Mouse (Mus musculus) stomach, postnatal 0 days (tissue): ENCODE measurements around the gene Npr1. TPM values are rescaled to one million over a fixed set of nuclear protein-coding genes. Genes with fewer than 3 reads are reported as not detected.

ENCODE experiments used
- ATAC-seq: fragments of 200-750 bp; cut with Nextera tagmentation; 2 replicates; pipeline ENCODE4 v1.8.0; 2017; ENCODE audit not compliant: low FRiP score, low TSS enrichment
- DNase-seq: peaks from one replicate; pipeline ENCODE4 v3.0.0-alpha.2; 2016; ENCODE audit warnings: low spot score
- H3K27ac ChIP-seq: fragments of 300-500 bp; sonication (generic); replicated peaks from 2 replicates; pipeline ENCODE4 v1.5.1; 2014; ENCODE audit warnings: mild to moderate bottlenecking, control low read depth
- H3K27me3 ChIP-seq: fragments of 300-500 bp; sonication (generic); 2 replicates; pipeline ENCODE4 v1.6.1; 2014; ENCODE audit warnings: low read length; ENCODE audit not compliant: control insufficient read depth, insufficient read depth
- H3K36me3 ChIP-seq: fragments of 300-500 bp; sonication (generic); 2 replicates; pipeline ENCODE4 v1.6.1; 2014; ENCODE audit warnings: low read length, mixed read lengths; ENCODE audit not compliant: control insufficient read depth, insufficient read depth
- H3K4me1 ChIP-seq: fragments of 300-500 bp; sonication (generic); replicated peaks from 2 replicates; pipeline ENCODE4 v1.6.1; 2014; ENCODE audit warnings: antibody characterized with exemption; ENCODE audit not compliant: control insufficient read depth, insufficient read depth
- H3K4me2 ChIP-seq: fragments of 300-500 bp; sonication (generic); replicated peaks from 2 replicates; pipeline ENCODE4 v1.6.1; 2014; ENCODE audit warnings: low read depth, mild to moderate bottlenecking, control low read depth, moderate library complexity
- H3K4me3 ChIP-seq: fragments of 300-500 bp; sonication (generic); 2 replicates; pipeline ENCODE4 v1.5.1; 2014; ENCODE audit warnings: low read depth, low read length, control low read depth
- H3K9ac ChIP-seq: fragments of 300-500 bp; sonication (generic); 2 replicates; pipeline ENCODE4 v1.6.1; 2014; ENCODE audit warnings: mild to moderate bottlenecking, low read length, control low read depth, mixed read lengths
- H3K9me3 ChIP-seq: fragments of 300-500 bp; sonication (generic); 2 replicates; pipeline ENCODE4 v1.6.1; 2016; ENCODE audit warnings: low read length; ENCODE audit not compliant: control insufficient read depth
- CTCF ChIP-seq: IDR thresholded peaks from 2 replicates; pipeline ENCODE4 v1.5.1; 2016; ENCODE audit warnings: antibody characterized with exemption, low read depth, mild to moderate bottlenecking, moderate library complexity
- EP300 ChIP-seq: optimal IDR thresholded peaks from 2 replicates; pipeline ENCODE3; 2016; ENCODE audit warnings: antibody characterized with exemption
- WGBS: fragments of 180-500 bp; shearing (Covaris S2); extraction: QIAGEN DNeasy Blood & Tissue Kit; methylation state at CpG from one replicate; pipeline ENCODE4 v1.1.7; 2014; 5-methylcytosine and 5-hydroxymethylcytosine counted together
- polyA plus RNA-seq: library from polyadenylated mRNA; unstranded; fragments of >200 nt; fragmentation: Nextera tagmentation; extraction: Ambion mirVana; gene quantifications from 2 replicates; pipeline ENCODE4 v1.2.1, GENCODE M21; 2015

The Npr1 gene
- polyA plus RNA-seq, 1 experiment from 2014 or later, result 3.0 TPM

GRCm38 (mm10) chr3:90472213-90472612 is 6.5 kb upstream of the Npr1 start:
- ATAC-seq (no peak), DNase-seq (peak; percentile 40)
- Histone ChIP-seq H3K4me3 (no peak overlapping the region), H3K9ac (no peak overlapping the region), H3K27me3 (no peaks in the 10 kb centered on the region), H3K4me2 (no peak overlapping the region), H3K9me3 (no peaks in the 10 kb centered on the region), H3K27ac (no peak overlapping the region), H3K4me1 (no peaks in the 10 kb centered on the region), H3K36me3 (no peaks in the 10 kb centered on the region)
- WGBS, result 18% methylated on average over 3 of the region's 3 CpGs
- no peak for TF ChIP-seq EP300
- peak; percentile 74 for TF ChIP-seq CTCF

DNA sequence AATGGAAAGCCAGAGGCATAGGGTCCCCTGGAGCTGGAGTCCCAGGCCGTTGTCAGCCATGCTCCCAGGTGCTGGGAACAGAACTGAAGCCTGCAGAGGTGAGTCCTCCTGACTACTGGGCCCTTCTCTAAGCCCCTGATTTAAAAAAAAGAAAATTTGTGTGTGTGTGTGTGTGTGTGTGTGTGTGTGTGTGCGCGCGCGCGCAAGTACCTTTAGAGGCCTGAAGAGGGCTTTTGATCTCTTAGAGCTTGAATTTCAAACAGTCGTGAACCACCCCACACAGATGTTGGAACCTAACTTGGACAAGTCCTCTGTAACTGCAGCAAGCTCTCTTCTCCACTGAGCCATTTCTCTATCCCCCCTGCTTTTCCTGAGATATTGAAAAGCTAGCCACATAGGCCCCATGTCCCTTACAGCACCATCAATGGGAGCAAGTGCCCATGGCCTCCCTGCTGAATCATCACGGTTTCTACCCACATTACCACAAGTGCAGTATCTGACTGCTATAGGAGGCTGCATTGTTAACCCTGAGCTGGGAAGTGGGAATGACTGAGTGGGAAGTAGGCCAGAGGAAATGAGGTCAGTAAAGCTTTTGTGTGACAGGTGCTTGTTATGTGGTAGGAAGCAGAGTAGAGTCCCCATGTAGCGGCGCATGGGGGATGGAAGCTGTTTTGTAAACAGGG is 2.1 kb upstream of the Npr1 start:
- no peak for ATAC-seq
- Histone ChIP-seq H3K27me3 (no peaks in the 10 kb centered on the region), H3K9ac (no peak overlapping the region), H3K4me2 (no peak overlapping the region), H3K4me3 (no peak overlapping the region), H3K9me3 (no peaks in the 10 kb centered on the region), H3K27ac (no peak overlapping the region), H3K4me1 (no peaks in the 10 kb centered on the region), H3K36me3 (no peaks in the 10 kb centered on the region)
- TF ChIP-seq EP300 (no peak), CTCF (no peak)
- no peak for DNase-seq
- WGBS, result 96% methylated on average over 10 of the region's 10 CpGs

DNA sequence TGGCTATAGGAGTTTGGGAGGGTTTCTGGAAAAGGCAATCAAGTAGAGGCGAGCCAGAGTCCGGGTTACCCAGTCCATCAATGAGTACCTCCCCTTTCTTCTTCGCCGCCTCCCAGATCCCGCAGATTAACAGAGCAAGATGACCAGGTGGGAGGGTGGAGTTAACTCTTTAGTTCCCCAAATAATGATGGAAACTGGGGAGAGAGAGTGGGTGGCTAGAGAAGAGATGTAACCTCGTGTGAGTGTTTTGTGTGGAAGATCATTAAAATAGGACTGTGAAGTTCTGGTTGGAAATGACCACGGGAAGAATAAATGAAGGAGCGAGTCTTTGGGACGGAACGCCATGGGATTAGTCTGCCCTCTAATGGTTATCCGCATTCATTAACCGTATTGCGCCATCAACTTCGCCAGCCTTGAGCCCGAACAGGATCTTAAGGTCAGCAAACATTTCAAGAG is 673 bp upstream of the Npr1 start:
- Histone ChIP-seq H3K9me3 (no peaks in the 10 kb centered on the region), H3K4me2 (peak overlapping the region; percentile 83), H3K4me3 (peak overlapping the region; percentile 54), H3K36me3 (no peaks in the 10 kb centered on the region), H3K9ac (0 out of 2 replicates have a peak overlapping the region, but pooled peaks have one; percentile 58), H3K27me3 (no peaks in the 10 kb centered on the region), H3K27ac (no peak overlapping the region), H3K4me1 (no peaks in the 10 kb centered on the region)
- ATAC-seq (peak; percentile 39; the same call in 1 of the 2 replicates), DNase-seq (peak; percentile 71)
- WGBS, result under 1% methylated on average over 15 of the region's 15 CpGs
- TF ChIP-seq EP300, result no peak
- TF ChIP-seq CTCF, result peak; percentile 92

DNA sequence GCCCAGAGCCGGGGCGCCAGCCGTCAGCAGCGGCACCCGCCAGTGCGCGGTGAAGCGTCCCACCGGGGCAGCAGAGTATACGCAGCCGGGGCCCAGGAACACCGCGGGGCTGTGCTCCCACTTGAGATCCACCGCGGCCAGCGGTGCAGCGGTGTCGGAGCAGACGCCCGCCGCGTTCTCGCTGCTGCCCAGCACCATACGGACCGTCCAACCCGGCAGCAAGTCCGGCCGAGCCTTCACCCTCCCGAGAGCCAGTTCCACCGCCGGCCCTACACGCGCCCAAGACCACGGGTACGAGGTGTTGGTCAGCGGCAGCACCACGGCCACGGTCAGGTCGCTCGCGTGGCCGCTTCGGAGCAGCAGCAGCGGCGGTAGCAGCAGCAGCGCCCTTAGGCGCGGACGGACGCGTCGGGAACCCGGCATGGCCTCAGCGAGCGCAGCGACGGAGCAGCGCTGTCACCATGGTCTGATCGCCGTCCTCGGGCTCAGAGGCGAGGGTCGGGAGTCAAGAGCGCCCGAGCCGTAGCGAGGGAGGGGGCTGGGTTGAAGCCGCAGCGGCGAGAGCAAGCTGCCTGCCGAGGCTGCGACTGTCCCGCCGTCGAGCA is 483 bp downstream of the Npr1 start:
- H3K27me3 ChIP-seq, result no peaks in the 10 kb centered on the region
- no peaks in the 10 kb centered on the region for H3K9me3 ChIP-seq
- no peaks in the 10 kb centered on the region for H3K4me1 ChIP-seq
- ATAC-seq, result peak; percentile 36
- H3K9ac ChIP-seq, result peak overlapping the region; percentile 58
- peak overlapping the region; percentile 83 for H3K4me2 ChIP-seq
- H3K27ac ChIP-seq, result 0 out of 2 replicates have a peak overlapping the region, but pooled peaks have one; percentile 24
- DNase-seq, result peak; percentile 44
- H3K36me3 ChIP-seq, result no peaks in the 10 kb centered on the region
- WGBS, result under 1% methylated on average over 65 of the region's 75 CpGs
- peak overlapping the region; percentile 54 for H3K4me3 ChIP-seq
- TF ChIP-seq EP300 (no peak), CTCF (no peak)

GRCm38 (mm10) chr3:90464552-90465080 is 1.1 kb downstream of the Npr1 start:
- no peak for TF ChIP-seq EP300
- TF ChIP-seq CTCF, result no peak
- DNase-seq (peak; percentile 24), ATAC-seq (peak; percentile 19; the same call in 1 of the 2 replicates)
- Histone ChIP-seq H3K9ac (peak overlapping the region; percentile 58; the same call in 1 of the 2 replicates), H3K4me1 (no peaks in the 10 kb centered on the region), H3K27ac (no peak overlapping the region), H3K4me2 (peak overlapping the region; percentile 83), H3K9me3 (no peaks in the 10 kb centered on the region), H3K36me3 (no peaks in the 10 kb centered on the region), H3K4me3 (peak overlapping the region; percentile 54), H3K27me3 (no peaks in the 10 kb centered on the region)
- whole genome bisulfite sequencing, result 24% methylated on average over 37 of the region's 37 CpGs

GRCm38 (mm10) chr3:90462579-90462978 is 3.1 kb downstream of the Npr1 start:
- Histone ChIP-seq H3K4me3 (no peak overlapping the region), H3K9ac (no peak overlapping the region), H3K36me3 (no peaks in the 10 kb centered on the region), H3K4me1 (no peaks in the 10 kb centered on the region), H3K27me3 (no peaks in the 10 kb centered on the region), H3K27ac (no peak overlapping the region), H3K9me3 (no peaks in the 10 kb centered on the region), H3K4me2 (no peak overlapping the region)
- WGBS, result 46% methylated on average over 7 of the region's 7 CpGs
- no peak for ATAC-seq
- TF ChIP-seq CTCF (no peak), EP300 (no peak)
- DNase-seq, result no peak
